7 mouse cellular contexts compared by ENCODE assay signal in genomic region chr1:172502145-172503110, GRCm38 (mm10). TPM values are rescaled to one million over a fixed set of nuclear protein-coding genes. Genes with fewer than 3 reads are reported as not detected.
DNase-seq lines count a peak whose midpoint lies in the region; ATAC-seq and TF ChIP-seq lines count a peak whose summit lies in the region.

No protein-coding gene starts in this region.

- H3K4me1 ChIP-seq in ES-Bruce4 (ENCODE audit: control insufficient read depth, insufficient read depth, low read length): peaks cover 7% of the 10 kb centered on the region
- H3K4me1 ChIP-seq in embryonic facial prominence, embryonic 11.5 days (ENCODE audit: control insufficient read depth, insufficient read depth, low read length): peaks cover 7% of the 10 kb centered on the region; the same call in 1 of the 2 replicates
- H3K4me1 ChIP-seq in hindbrain, embryonic 12.5 days: peaks cover 53% of the 10 kb centered on the region
- peaks cover 57% of the 10 kb centered on the region for H3K4me1 ChIP-seq in neural tube, embryonic 13.5 days (replicated peaks)

- H3K9ac ChIP-seq in ES-Bruce4 (ENCODE audit: low read depth, poor library complexity, severe bottlenecking): no peak overlapping the region
- H3K9ac ChIP-seq in embryonic facial prominence, embryonic 11.5 days (replicated peaks; ENCODE audit: low read length): no peak overlapping the region
- H3K9ac ChIP-seq in hindbrain, embryonic 12.5 days: no peak overlapping the region
- peak overlapping the region; percentile 49 for H3K9ac ChIP-seq in neural tube, embryonic 13.5 days

- TF ChIP-seq EP300 in ES-Bruce4 (IDR thresholded peaks at IDR 0.05; ENCODE audit: insufficient read depth, low read depth, low read length): no peak

- peak overlapping the region; percentile 34; the same call in 1 of the 2 replicates for H3K27ac ChIP-seq in ES-Bruce4 (ENCODE audit: insufficient read depth, low read length)
- H3K27ac ChIP-seq in embryonic facial prominence, embryonic 11.5 days (replicated peaks; ENCODE audit: low read depth, low read length): no peak overlapping the region
- no peak overlapping the region for H3K27ac ChIP-seq in hindbrain, embryonic 12.5 days
- H3K27ac ChIP-seq in neural tube, embryonic 13.5 days (replicated peaks): peak overlapping the region; percentile 76

- WGBS in embryonic facial prominence, embryonic 11.5 days: 34% methylated on average over 12 of the region's 13 CpGs
- WGBS in hindbrain, embryonic 12.5 days: 24% methylated on average over 12 of the region's 13 CpGs
- 22% methylated on average over 12 of the region's 13 CpGs for WGBS in neural tube, embryonic 13.5 days

- no peaks in the 10 kb centered on the region for H3K27me3 ChIP-seq in ES-Bruce4 (ENCODE audit: control insufficient read depth, insufficient read depth, low read length, poor library complexity, severe bottlenecking)
- peaks cover 7% of the 10 kb centered on the region for H3K27me3 ChIP-seq in embryonic facial prominence, embryonic 11.5 days (ENCODE audit: control insufficient read depth, insufficient read depth, low read length)
- peaks cover 51% of the 10 kb centered on the region for H3K27me3 ChIP-seq in hindbrain, embryonic 12.5 days
- H3K27me3 ChIP-seq in neural tube, embryonic 13.5 days: peaks cover 43% of the 10 kb centered on the region

- no peak for DNase-seq in embryonic facial prominence, embryonic 11.5 days (ENCODE audit: low spot score)
- peak; percentile 25 for DNase-seq in liver
- DNase-seq in testis, postnatal 10 days (ENCODE audit: low spot score): no peak
- DNase-seq in layer of hippocampus, adult 8-10 months (ENCODE audit: low spot score in 2 of 2): no peak

- no peak for TF ChIP-seq CTCF in ES-Bruce4 (IDR thresholded peaks at IDR 0.05; ENCODE audit: low read depth, low read length)

- ATAC-seq in embryonic facial prominence, embryonic 11.5 days (replicated peaks; ENCODE audit: insufficient number of reproducible peaks, low FRiP score, low TSS enrichment, low read depth): no peak
- ATAC-seq in hindbrain, embryonic 12.5 days (ENCODE audit: low FRiP score): no peak
- ATAC-seq in neural tube, embryonic 13.5 days (ENCODE audit: low read depth): no peak

- peak overlapping the region; percentile 16 for H3K4me3 ChIP-seq in ES-Bruce4 (ENCODE audit: low read depth, low read length)
- no peak overlapping the region for H3K4me3 ChIP-seq in embryonic facial prominence, embryonic 11.5 days (ENCODE audit: low read depth, low read length)
- no peak overlapping the region for H3K4me3 ChIP-seq in hindbrain, embryonic 12.5 days
- peak overlapping the region; percentile 41 for H3K4me3 ChIP-seq in neural tube, embryonic 13.5 days

- H3K4me2 ChIP-seq in embryonic facial prominence, embryonic 11.5 days (ENCODE audit: low read depth, low read length): peak overlapping the region; percentile 16
- peak overlapping the region; percentile 11; the same call in 1 of the 2 replicates for H3K4me2 ChIP-seq in hindbrain, embryonic 12.5 days (replicated peaks)
- H3K4me2 ChIP-seq in neural tube, embryonic 13.5 days: peak overlapping the region; percentile 61

- H3K9me3 ChIP-seq in ES-Bruce4 (replicated peaks; ENCODE audit: control insufficient read depth, insufficient read depth, low read length, poor library complexity, severe bottlenecking): no peaks in the 10 kb centered on the region
- no peaks in the 10 kb centered on the region for H3K9me3 ChIP-seq in embryonic facial prominence, embryonic 11.5 days (replicated peaks; ENCODE audit: control insufficient read depth, low read length)
- no peaks in the 10 kb centered on the region for H3K9me3 ChIP-seq in hindbrain, embryonic 12.5 days (replicated peaks)
- no peaks in the 10 kb centered on the region for H3K9me3 ChIP-seq in neural tube, embryonic 13.5 days

- no peak for TF ChIP-seq POLR2A in ES-Bruce4 (IDR thresholded peaks at IDR 0.05; ENCODE audit: insufficient read depth, low read length)

- H3K36me3 ChIP-seq in ES-Bruce4 (ENCODE audit: control insufficient read depth, insufficient read depth, low read length, poor library complexity, severe bottlenecking): peaks cover 13% of the 10 kb centered on the region
- no peaks in the 10 kb centered on the region for H3K36me3 ChIP-seq in embryonic facial prominence, embryonic 11.5 days (replicated peaks; ENCODE audit: control insufficient read depth, insufficient read depth, low read depth, low read length)
- H3K36me3 ChIP-seq in hindbrain, embryonic 12.5 days: peaks cover 12% of the 10 kb centered on the region
- H3K36me3 ChIP-seq in neural tube, embryonic 13.5 days: peaks cover 20% of the 10 kb centered on the region

RNA-seq across cellular contexts. Expression of gene Tagln2, which starts 2.6 kb away (rescaled TPM):
- polyA plus RNA-seq in ES-Bruce4 (2011; ENCODE audit: insufficient read depth, insufficient read length, low read depth, missing spikeins): 269 and 312 TPM in 2 replicates
- polyA plus RNA-seq in embryonic facial prominence, embryonic 11.5 days (2014; fragmentation: Nextera tagmentation; extraction: Ambion mirVana): 56.7 and 61.7 TPM in 2 replicates
- polyA plus RNA-seq in hindbrain, embryonic 12.5 days (2016; fragmentation: Nextera tagmentation; extraction: Ambion mirVana): 53.2 and 64.5 TPM in 2 replicates
- 160 and 187 TPM in 2 replicates for polyA plus RNA-seq in neural tube, embryonic 13.5 days (2015; fragmentation: Nextera tagmentation; extraction: Ambion mirVana)
- total RNA-seq in layer of hippocampus, adult 8-10 months (2022): 10 to 100 TPM; 11.7 to 21.0 (median 16.7) TPM

RNA-seq across cellular contexts. Expression of gene Cfap45, which starts 18.2 kb away (rescaled TPM):
- 2.1 and 2.3 TPM in 2 replicates for polyA plus RNA-seq in ES-Bruce4 (2011; ENCODE audit: insufficient read depth, insufficient read length, low read depth, missing spikeins)
- polyA plus RNA-seq in embryonic facial prominence, embryonic 11.5 days (2014; fragmentation: Nextera tagmentation; extraction: Ambion mirVana): 0.47 and 0.65 TPM in 2 replicates
- polyA plus RNA-seq in hindbrain, embryonic 12.5 days (2016; fragmentation: Nextera tagmentation; extraction: Ambion mirVana): 3.3 and 4.4 TPM in 2 replicates
- 2.5 and 3.1 TPM in 2 replicates for polyA plus RNA-seq in neural tube, embryonic 13.5 days (2015; fragmentation: Nextera tagmentation; extraction: Ambion mirVana)
- 1 to 10 TPM; 4.7 to 7.4 (median 5.6) TPM for total RNA-seq in layer of hippocampus, adult 8-10 months (2022)

RNA-seq across cellular contexts. Expression of gene Igsf9, which starts 20.8 kb away (rescaled TPM):
- 40.5 and 40.6 TPM in 2 replicates for polyA plus RNA-seq in ES-Bruce4 (2011; ENCODE audit: insufficient read depth, insufficient read length, low read depth, missing spikeins)
- polyA plus RNA-seq in embryonic facial prominence, embryonic 11.5 days (2014; fragmentation: Nextera tagmentation; extraction: Ambion mirVana): 36.8 and 46.6 TPM in 2 replicates
- polyA plus RNA-seq in hindbrain, embryonic 12.5 days (2016; fragmentation: Nextera tagmentation; extraction: Ambion mirVana): 69.9 and 82.2 TPM in 2 replicates
- polyA plus RNA-seq in neural tube, embryonic 13.5 days (2015; fragmentation: Nextera tagmentation; extraction: Ambion mirVana): 62.6 and 65.9 TPM in 2 replicates
- 1 to 10 TPM; 4.1 to 6.6 (median 5.3) TPM for total RNA-seq in layer of hippocampus, adult 8-10 months (2022)

RNA-seq across cellular contexts. Expression of gene Slamf9, which starts 27.3 kb away (rescaled TPM):
- polyA plus RNA-seq in ES-Bruce4 (2011; ENCODE audit: insufficient read depth, insufficient read length, low read depth, missing spikeins): 0.46 and 0.85 TPM in 2 replicates
- polyA plus RNA-seq in embryonic facial prominence, embryonic 11.5 days (2014; fragmentation: Nextera tagmentation; extraction: Ambion mirVana): 0.48 and 0.53 TPM in 2 replicates
- polyA plus RNA-seq in hindbrain, embryonic 12.5 days (2016; fragmentation: Nextera tagmentation; extraction: Ambion mirVana): 0.27 and 0.40 TPM in 2 replicates
- polyA plus RNA-seq in neural tube, embryonic 13.5 days (2015; fragmentation: Nextera tagmentation; extraction: Ambion mirVana): 0.37 TPM in 1 of 2 replicates, not detected in the other
- total RNA-seq in layer of hippocampus, adult 8-10 months (2022): 1 to 10 TPM in 2 of 4 experiments, not detected in 2; 7.5 to 8.6 TPM

RNA-seq across cellular contexts. Expression of gene Vsig8, which starts 53.3 kb away (rescaled TPM):
- polyA plus RNA-seq in ES-Bruce4 (2011; ENCODE audit: insufficient read depth, insufficient read length, low read depth, missing spikeins): 0.37 TPM in 1 of 2 replicates, not detected in the other
- polyA plus RNA-seq in embryonic facial prominence, embryonic 11.5 days (2014; fragmentation: Nextera tagmentation; extraction: Ambion mirVana): 0.28 TPM in 1 of 2 replicates, not detected in the other
- polyA plus RNA-seq in hindbrain, embryonic 12.5 days (2016; fragmentation: Nextera tagmentation; extraction: Ambion mirVana): 0.41 TPM in 1 of 2 replicates, not detected in the other
- polyA plus RNA-seq in neural tube, embryonic 13.5 days (2015; fragmentation: Nextera tagmentation; extraction: Ambion mirVana): 0.82 and 0.85 TPM in 2 replicates
- under 1 TPM in 3 of 4 experiments, not detected in 1; 0.56 to 0.71 (median 0.64) TPM for total RNA-seq in layer of hippocampus, adult 8-10 months (2022)

Comparison
In these comparisons a context has a peak if more than half of its experiments do, and no peak if none do; other contexts are left out.
1. H3K27ac ChIP-seq: peak in ES-Bruce4 (single experiment) and neural tube, embryonic 13.5 days (single experiment); none in embryonic facial prominence, embryonic 11.5 days (single experiment) and hindbrain, embryonic 12.5 days (single experiment).
2. H3K4me3 ChIP-seq: peak in ES-Bruce4 (single experiment) and neural tube, embryonic 13.5 days (single experiment); none in embryonic facial prominence, embryonic 11.5 days (single experiment) and hindbrain, embryonic 12.5 days (single experiment).
3. H3K4me2 ChIP-seq: peak in every context shown above with its lines; median percentile 61 in neural tube, embryonic 13.5 days; 16 in embryonic facial prominence, embryonic 11.5 days; 11 in hindbrain, embryonic 12.5 days.